Mouse (Mus musculus) heart, postnatal 0 days (tissue): ENCODE data around the gene Fstl4. TPM values are rescaled to one million over a fixed set of nuclear protein-coding genes. Genes with fewer than 3 reads are reported as not detected.

Experiments
- ATAC-seq: fragments of 200-750 bp; cut with Nextera tagmentation; 2 replicates; pipeline ENCODE4 v1.8.0; 2017; ENCODE audit warnings: low read depth, moderate number of reproducible peaks, moderate library complexity; ENCODE audit not compliant: insufficient read depth
- DNase-seq: peaks from one replicate; pipeline ENCODE4 v3.0.0-alpha.2; 2016; ENCODE audit warnings: low spot score
- H3K27ac ChIP-seq: fragments of 300-500 bp; sonication (generic); 2 replicates; pipeline ENCODE4 v1.5.1; 2014; ENCODE audit warnings: low read depth, mild to moderate bottlenecking
- H3K27me3 ChIP-seq: fragments of 300-500 bp; sonication (generic); 2 replicates; pipeline ENCODE4 v1.6.1; 2014; ENCODE audit warnings: low read length, mixed read lengths; ENCODE audit not compliant: control insufficient read depth, insufficient read depth
- H3K36me3 ChIP-seq: fragments of 300-500 bp; sonication (generic); replicated peaks from 2 replicates; pipeline ENCODE4 v1.6.1; 2014; ENCODE audit warnings: low read length, mixed read lengths; ENCODE audit not compliant: control insufficient read depth, insufficient read depth
- H3K4me1 ChIP-seq: fragments of 300-500 bp; sonication (generic); 2 replicates; pipeline ENCODE4 v1.6.1; 2014; ENCODE audit warnings: antibody characterized with exemption; ENCODE audit not compliant: control insufficient read depth, insufficient read depth
- H3K4me2 ChIP-seq: fragments of 300-500 bp; sonication (generic); 2 replicates; pipeline ENCODE4 v1.6.1; 2014; ENCODE audit warnings: low read depth, mild to moderate bottlenecking, low read length, moderate library complexity
- H3K4me3 ChIP-seq: fragments of 300-500 bp; sonication (generic); 2 replicates; pipeline ENCODE4 v1.5.1; 2014; ENCODE audit warnings: low read depth, low read length
- H3K9ac ChIP-seq: fragments of 300-500 bp; sonication (generic); replicated peaks from 2 replicates; pipeline ENCODE4 v1.6.1; 2014; ENCODE audit warnings: low read depth, low read length, mixed read lengths
- H3K9me3 ChIP-seq: fragments of 300-500 bp; sonication (generic); replicated peaks from 2 replicates; pipeline ENCODE4 v1.6.1; 2016; ENCODE audit warnings: low read length; ENCODE audit not compliant: control insufficient read depth
- CTCF ChIP-seq: IDR thresholded peaks from 2 replicates; pipeline ENCODE4 v1.5.1; 2016; ENCODE audit warnings: antibody characterized with exemption, control low read depth, low read depth
- EP300 ChIP-seq: IDR thresholded peaks from 2 replicates; pipeline ENCODE4 v1.6.1; 2016; ENCODE audit warnings: antibody characterized with exemption, low read depth
- WGBS: fragments of 180-500 bp; shearing (Covaris S2); extraction: QIAGEN DNeasy Blood & Tissue Kit; methylation state at CpG from one replicate; pipeline ENCODE4 v1.1.7; 2014; 5-methylcytosine and 5-hydroxymethylcytosine counted together
- polyA plus RNA-seq: library from polyadenylated mRNA; unstranded; fragments of >200 nt; fragmentation: Nextera tagmentation; extraction: Ambion mirVana; gene quantifications from 2 replicates; pipeline ENCODE4 v1.2.1, GENCODE M21; 2015
- total RNA-seq: library from RNA; depleted of rRNA; stranded (reverse); fragments of >200 nt; gene quantifications from 2 replicates; pipeline ENCODE4 v1.2.3, GENCODE M21; 2014; ENCODE audit warnings: low replicate concordance

Gene Fstl4
- total and polyA plus RNA-seq, 2 experiments from 2014 or later: 6.3 to 9.4 TPM

DNA sequence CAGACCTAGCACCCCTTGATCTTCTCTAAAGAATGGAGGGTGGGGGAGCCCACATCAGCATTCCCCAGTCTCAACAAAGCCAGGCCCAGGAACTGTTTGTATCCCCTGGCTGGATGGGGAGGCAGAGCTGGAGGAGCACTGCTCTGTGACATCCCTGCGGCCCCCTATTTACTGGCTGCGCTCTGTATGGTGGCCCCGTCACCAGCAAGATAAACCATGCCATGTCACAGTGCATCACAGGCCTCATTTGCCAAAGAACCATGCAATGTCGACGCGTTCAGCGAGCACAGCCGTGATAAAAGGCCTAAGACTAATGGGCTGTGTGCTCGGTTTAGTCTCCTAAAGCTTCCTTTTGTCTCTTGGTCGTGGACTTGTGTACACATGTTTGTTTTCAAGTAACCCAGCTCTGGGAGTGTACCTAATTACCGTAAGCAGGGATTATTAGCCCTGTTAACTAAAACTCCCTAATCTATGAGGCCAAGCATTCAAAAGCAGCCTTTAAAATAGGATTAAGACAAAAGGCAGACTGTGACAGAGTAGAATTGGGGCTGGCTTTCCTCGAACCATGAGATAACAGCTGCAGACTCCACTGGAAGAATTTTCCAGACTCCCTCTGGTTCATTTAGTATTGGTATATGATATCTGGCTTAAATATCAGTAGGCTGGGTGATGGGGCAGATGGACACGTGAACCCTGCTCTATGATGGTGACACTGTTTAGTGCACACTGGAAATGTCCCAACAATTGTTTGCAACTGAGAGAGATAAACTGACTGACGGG lies 303.5 kb downstream of the Fstl4 start:
- ATAC-seq (no peak), DNase-seq (no peak)
- Histone ChIP-seq H3K36me3 (no peaks in the 10 kb centered on the region), H3K9me3 (no peaks in the 10 kb centered on the region), H3K4me3 (no peak overlapping the region), H3K27ac (no peak overlapping the region), H3K4me2 (no peak overlapping the region), H3K27me3 (no peaks in the 10 kb centered on the region), H3K4me1 (peaks cover 4% of the 10 kb centered on the region; the same call in 1 of the 2 replicates), H3K9ac (no peak overlapping the region)
- TF ChIP-seq CTCF (no peak), EP300 (no peak)
- WGBS: 56% methylated on average over 14 of the region's 14 CpGs

DNA sequence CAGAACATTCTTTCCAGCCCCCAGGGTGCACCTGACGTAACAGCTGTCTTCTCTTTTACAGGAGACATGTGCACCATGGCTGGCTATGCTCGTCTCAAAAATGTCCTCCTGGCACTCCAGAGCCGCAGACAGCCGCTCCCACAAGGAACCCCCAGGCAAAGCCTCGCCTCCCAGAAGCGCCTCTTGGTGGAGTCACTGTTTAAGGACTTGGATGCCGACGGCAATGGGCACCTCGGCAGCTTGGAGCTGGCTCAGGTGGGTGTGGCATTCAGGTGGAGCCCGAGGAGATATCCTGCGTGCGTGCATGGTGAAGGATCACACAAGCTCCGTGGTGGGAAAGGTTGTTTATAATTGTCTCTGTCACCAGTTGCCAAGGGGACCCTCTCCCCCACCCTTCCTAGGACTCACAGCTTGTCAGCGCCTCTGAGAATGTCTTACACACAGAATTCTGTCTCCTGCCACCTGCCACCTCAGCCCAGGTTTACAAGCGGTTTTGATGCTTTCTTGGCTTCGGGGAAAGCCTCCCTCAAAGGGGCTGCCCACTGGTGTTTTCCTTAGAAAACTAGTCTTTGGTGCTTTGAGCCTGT lies 304.1 kb downstream of the Fstl4 start:
- TF ChIP-seq EP300 (no peak), CTCF (no peak)
- DNase-seq: no peak
- H3K4me2 ChIP-seq: no peak overlapping the region
- H3K4me3 ChIP-seq: no peak overlapping the region
- no peak overlapping the region for H3K27ac ChIP-seq
- H3K27me3 ChIP-seq: no peaks in the 10 kb centered on the region
- peaks cover 4% of the 10 kb centered on the region; the same call in 1 of the 2 replicates for H3K4me1 ChIP-seq
- WGBS: 36% methylated on average over 16 of the region's 16 CpGs
- no peak for ATAC-seq
- no peaks in the 10 kb centered on the region for H3K9me3 ChIP-seq
- H3K9ac ChIP-seq: no peak overlapping the region
- H3K36me3 ChIP-seq: no peaks in the 10 kb centered on the region

GRCm38 (mm10) chr11:53069751-53070150 lies 305.3 kb downstream of the Fstl4 start:
- DNase-seq: no peak
- no peak overlapping the region for H3K4me2 ChIP-seq
- H3K27me3 ChIP-seq: no peaks in the 10 kb centered on the region
- H3K9ac ChIP-seq: no peak overlapping the region
- no peaks in the 10 kb centered on the region for H3K36me3 ChIP-seq
- WGBS: 72% methylated on average over 6 of the region's 6 CpGs
- TF ChIP-seq EP300 (no peak), CTCF (no peak)
- H3K27ac ChIP-seq: no peak overlapping the region
- no peak overlapping the region for H3K4me3 ChIP-seq
- H3K4me1 ChIP-seq: peaks cover 4% of the 10 kb centered on the region; the same call in 1 of the 2 replicates
- no peak for ATAC-seq
- H3K9me3 ChIP-seq: no peaks in the 10 kb centered on the region

DNA sequence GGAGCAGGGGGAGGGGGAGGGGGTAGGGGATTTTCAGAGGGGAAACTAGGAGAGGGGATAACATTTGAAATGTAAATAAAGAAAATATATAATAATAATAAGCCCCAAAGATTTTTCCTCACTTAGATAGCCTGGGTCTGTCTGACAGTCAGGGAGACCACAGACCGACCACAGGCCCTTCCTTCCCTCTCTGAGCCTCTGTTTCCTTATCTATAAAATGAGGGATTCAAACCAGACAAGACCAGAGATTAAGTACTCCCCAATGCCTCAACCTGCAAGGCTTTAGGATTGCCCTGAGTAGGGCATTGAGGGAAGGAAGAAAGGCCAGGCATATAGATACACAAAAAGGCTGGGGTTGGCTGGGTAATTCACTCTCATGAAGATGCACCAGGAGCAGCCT lies 307.2 kb downstream of the Fstl4 start:
- H3K27ac ChIP-seq: no peak overlapping the region
- no peak overlapping the region for H3K4me2 ChIP-seq
- no peaks in the 10 kb centered on the region for H3K4me1 ChIP-seq
- no peaks in the 10 kb centered on the region for H3K9me3 ChIP-seq
- 71% methylated on average over 1 of the region's 1 CpGs for WGBS
- ATAC-seq (no peak), DNase-seq (no peak)
- H3K4me3 ChIP-seq: no peak overlapping the region
- no peak for TF ChIP-seq EP300
- TF ChIP-seq CTCF: no peak
- no peaks in the 10 kb centered on the region for H3K36me3 ChIP-seq
- no peaks in the 10 kb centered on the region for H3K27me3 ChIP-seq
- H3K9ac ChIP-seq: no peak overlapping the region

GRCm38 (mm10) chr11:53077641-53078040 lies 313.2 kb downstream of the Fstl4 start:
- TF ChIP-seq CTCF (no peak), EP300 (no peak)
- Histone ChIP-seq H3K27me3 (no peaks in the 10 kb centered on the region), H3K4me2 (no peak overlapping the region), H3K4me1 (no peaks in the 10 kb centered on the region), H3K9me3 (peaks cover 6% of the 10 kb centered on the region; the same call in 1 of the 2 replicates), H3K27ac (no peak overlapping the region), H3K9ac (no peak overlapping the region), H3K4me3 (no peak overlapping the region), H3K36me3 (no peaks in the 10 kb centered on the region)
- DNase-seq: no peak
- ATAC-seq: no peak
- 72% methylated on average over 7 of the region's 7 CpGs for WGBS
